Mouse (Mus musculus) intestine, postnatal 0 days (tissue): Measurements from ENCODE around the gene Prrt4. TPM values are rescaled to one million over a fixed set of nuclear protein-coding genes. Genes with fewer than 3 reads are reported as not detected.

Experiments used
- ATAC-seq: fragments of 200-750 bp; cut with Nextera tagmentation; 2 replicates; pipeline ENCODE4 v1.8.0; 2017; ENCODE audit warnings: mild to moderate bottlenecking, moderate TSS enrichment, moderate library complexity
- H3K27ac ChIP-seq: fragments of 300-500 bp; sonication (generic); 2 replicates; pipeline ENCODE4 v1.5.1; 2014; ENCODE audit warnings: mild to moderate bottlenecking, low read depth, low read length, moderate library complexity
- H3K27me3 ChIP-seq: fragments of 300-500 bp; sonication (generic); replicated peaks from 2 replicates; pipeline ENCODE4 v1.6.1; 2014; ENCODE audit warnings: low read length, mixed read lengths; ENCODE audit not compliant: control insufficient read depth, insufficient read depth
- H3K36me3 ChIP-seq: fragments of 300-500 bp; sonication (generic); 2 replicates; pipeline ENCODE4 v1.6.1; 2014; ENCODE audit warnings: mild to moderate bottlenecking, moderate library complexity; ENCODE audit not compliant: control insufficient read depth, insufficient read depth
- H3K4me1 ChIP-seq: fragments of 300-500 bp; sonication (generic); replicated peaks from 2 replicates; pipeline ENCODE4 v1.6.1; 2014; ENCODE audit warnings: antibody characterized with exemption, low read length, mixed read lengths; ENCODE audit not compliant: control insufficient read depth, insufficient read depth
- H3K4me2 ChIP-seq: fragments of 300-500 bp; sonication (generic); replicated peaks from 2 replicates; pipeline ENCODE4 v1.6.1; 2014; ENCODE audit warnings: low read depth, mild to moderate bottlenecking, moderate library complexity
- H3K4me3 ChIP-seq: fragments of 300-500 bp; sonication (generic); 2 replicates; pipeline ENCODE4 v1.5.1; 2014; ENCODE audit warnings: low read depth, low read length
- H3K9ac ChIP-seq: fragments of 300-500 bp; sonication (generic); 2 replicates; pipeline ENCODE4 v1.6.1; 2014; ENCODE audit warnings: mild to moderate bottlenecking, low read depth, low read length
- H3K9me3 ChIP-seq: fragments of 300-500 bp; sonication (generic); 2 replicates; pipeline ENCODE4 v1.6.1; 2016; ENCODE audit warnings: mixed run types; ENCODE audit not compliant: control insufficient read depth
- CTCF ChIP-seq: sonication (generic); IDR thresholded peaks from 2 replicates; pipeline ENCODE4 v1.5.1; 2016; ENCODE audit warnings: low read depth, mild to moderate bottlenecking, control low read depth, antibody characterized with exemption, moderate library complexity
- WGBS: fragments of 180-500 bp; shearing (Covaris S2); extraction: QIAGEN DNeasy Blood & Tissue Kit; methylation state at CpG from one replicate; pipeline ENCODE4 v1.1.7; 2014; 5-methylcytosine and 5-hydroxymethylcytosine counted together
- microRNA-seq: library from miRNA; unstranded; fragments of <30 nt; microRNA quantifications from one replicate; pipeline ENCODE4, GENCODE M21; 2016
- polyA plus RNA-seq: library from polyadenylated mRNA; unstranded; fragments of >200 nt; fragmentation: Nextera tagmentation; extraction: Ambion mirVana; gene quantifications from 2 replicates; pipeline ENCODE4 v1.2.1, GENCODE M21; 2015

Prrt4 gene
- polyA plus RNA-seq, 1 experiment from 2014 or later: 0.23 TPM

DNA sequence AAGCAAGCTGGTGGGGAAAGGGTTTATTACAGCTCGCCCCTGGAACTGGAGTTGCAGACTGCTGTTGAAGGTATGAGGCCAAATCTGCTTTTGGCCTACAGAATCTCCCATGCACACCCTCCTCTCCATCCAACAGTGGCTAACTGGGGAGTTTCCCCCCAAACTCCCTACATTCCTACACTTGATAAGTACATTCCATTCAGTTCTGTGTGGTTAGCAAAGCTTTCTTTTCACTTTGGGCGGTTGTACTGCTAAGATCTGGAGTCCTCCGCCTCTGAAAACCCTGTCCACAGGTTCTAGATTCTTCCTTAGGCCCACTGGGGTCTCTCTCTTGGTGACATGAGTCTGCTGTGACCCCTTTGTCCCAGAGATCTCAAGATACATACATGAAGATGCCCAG is 34.4 kb downstream of the Prrt4 start:
- Histone ChIP-seq H3K36me3 (peaks cover 30% of the 10 kb centered on the region), H3K4me2 (no peak overlapping the region), H3K4me3 (no peak overlapping the region), H3K4me1 (no peaks in the 10 kb centered on the region), H3K9ac (no peak overlapping the region), H3K27ac (no peak overlapping the region), H3K9me3 (no peaks in the 10 kb centered on the region), H3K27me3 (no peaks in the 10 kb centered on the region)
- no peak for TF ChIP-seq CTCF
- WGBS: 83% methylated on average over 3 of the region's 3 CpGs
- ATAC-seq: no peak

DNA sequence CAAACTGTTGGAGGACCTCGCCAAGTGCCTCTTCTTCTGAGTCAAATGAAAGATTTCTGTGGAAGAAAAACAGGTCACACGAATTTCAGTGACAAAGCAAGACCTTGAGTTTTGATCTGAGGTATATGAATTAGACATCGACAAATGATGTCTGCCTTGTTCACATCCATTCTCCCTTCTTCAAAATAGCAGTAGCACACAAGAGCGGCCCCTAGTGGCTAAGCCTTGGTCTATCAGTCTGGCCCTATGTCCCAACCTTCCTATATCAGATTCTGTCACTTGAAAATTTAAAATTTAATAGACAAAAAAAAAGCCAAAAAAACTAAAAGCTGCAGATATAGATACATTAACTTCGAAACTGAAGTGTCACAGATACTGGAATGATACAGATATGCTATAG is 35.8 kb downstream of the Prrt4 start:
- H3K27me3 ChIP-seq: no peaks in the 10 kb centered on the region
- H3K36me3 ChIP-seq: peaks cover 19% of the 10 kb centered on the region
- H3K9me3 ChIP-seq: no peaks in the 10 kb centered on the region
- peak; percentile 83 for TF ChIP-seq CTCF
- no peak overlapping the region for H3K4me3 ChIP-seq
- H3K9ac ChIP-seq: no peak overlapping the region
- H3K27ac ChIP-seq: no peak overlapping the region
- H3K4me1 ChIP-seq: no peaks in the 10 kb centered on the region
- 44% methylated on average over 5 of the region's 5 CpGs for WGBS
- H3K4me2 ChIP-seq: no peak overlapping the region
- no peak for ATAC-seq

DNA sequence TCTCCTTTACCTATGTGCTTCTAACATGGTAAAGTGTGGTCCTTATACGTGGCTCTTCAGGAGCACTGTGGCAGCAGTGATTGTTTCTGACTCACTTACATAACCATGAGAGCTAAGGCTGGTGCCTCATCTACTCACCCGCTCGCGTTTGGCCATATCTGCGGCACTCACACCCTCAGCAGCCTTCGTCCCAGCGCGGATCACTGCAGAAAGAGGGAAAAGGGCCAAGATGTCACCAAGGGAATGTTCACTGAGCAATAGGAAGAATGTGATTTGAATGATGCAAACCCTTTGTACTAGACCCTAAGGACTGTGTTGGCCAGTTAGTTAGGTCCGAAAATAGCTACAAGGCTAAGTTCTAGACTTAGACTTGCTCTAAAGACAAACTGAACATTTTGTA is 41.9 kb downstream of the Prrt4 start:
- ATAC-seq: no peak
- Histone ChIP-seq H3K36me3 (peaks cover 41% of the 10 kb centered on the region), H3K27ac (no peak overlapping the region), H3K9ac (no peak overlapping the region), H3K27me3 (no peaks in the 10 kb centered on the region), H3K4me2 (no peak overlapping the region), H3K4me3 (no peak overlapping the region), H3K4me1 (no peaks in the 10 kb centered on the region), H3K9me3 (no peaks in the 10 kb centered on the region)
- 97% methylated on average over 9 of the region's 9 CpGs for whole genome bisulfite sequencing
- no peak for TF ChIP-seq CTCF

DNA sequence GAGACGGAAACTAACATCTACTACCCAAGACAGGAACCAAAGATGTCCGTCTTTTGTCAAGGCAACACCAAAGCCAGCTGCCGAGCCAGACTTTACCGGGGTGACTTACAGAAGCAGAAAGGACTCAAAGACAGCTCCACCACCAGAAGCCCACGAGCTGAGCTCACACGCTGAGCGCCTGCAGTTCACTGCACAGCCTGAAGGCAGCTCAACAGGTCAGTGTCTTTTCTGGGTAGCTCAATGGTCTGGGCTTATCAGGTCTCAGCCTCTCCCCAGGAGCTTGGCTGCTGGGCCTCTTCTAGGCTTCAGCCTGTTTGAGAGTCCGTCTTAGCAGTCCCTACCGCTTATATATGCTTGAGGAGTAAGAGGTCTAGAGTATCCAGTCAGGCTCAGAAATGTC is 46.3 kb downstream of the Prrt4 start:
- H3K9me3 ChIP-seq: no peaks in the 10 kb centered on the region
- WGBS: 94% methylated on average over 9 of the region's 9 CpGs
- no peaks in the 10 kb centered on the region for H3K4me1 ChIP-seq
- no peak for TF ChIP-seq CTCF
- H3K4me3 ChIP-seq: no peak overlapping the region
- peak overlapping the region; percentile 15; the same call in 1 of the 2 replicates for H3K27ac ChIP-seq
- H3K9ac ChIP-seq: no peak overlapping the region
- peaks cover 61% of the 10 kb centered on the region for H3K36me3 ChIP-seq
- no peaks in the 10 kb centered on the region for H3K27me3 ChIP-seq
- ATAC-seq: no peak
- no peak overlapping the region for H3K4me2 ChIP-seq

DNA sequence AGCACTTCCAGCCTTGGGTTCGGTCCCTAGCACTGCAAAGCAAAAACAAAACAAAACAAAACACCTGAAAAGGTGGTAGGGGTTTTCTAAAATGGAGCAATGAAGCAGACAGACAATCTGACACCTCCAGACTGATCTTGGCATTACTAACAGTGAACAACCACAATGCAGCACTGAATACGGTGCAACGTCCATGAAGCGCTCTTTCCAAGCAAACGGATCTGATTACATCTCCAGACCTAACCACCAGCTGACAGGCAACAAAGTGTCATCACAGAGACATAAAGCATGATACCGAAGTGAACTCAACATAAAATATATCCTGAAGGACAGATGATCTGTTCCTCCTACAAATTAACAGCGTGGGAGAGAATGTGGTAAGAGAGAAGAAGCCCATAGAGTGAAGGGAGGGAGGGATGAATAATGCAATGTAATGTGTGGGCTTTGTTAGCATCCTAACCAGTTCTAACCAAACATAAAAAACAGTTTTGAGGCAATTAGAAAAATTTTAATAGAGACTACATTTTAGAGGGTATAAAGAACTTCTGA is 52.4 kb downstream of the Prrt4 start:
- H3K4me3 ChIP-seq: no peak overlapping the region
- no peak overlapping the region for H3K27ac ChIP-seq
- TF ChIP-seq CTCF: no peak
- H3K9ac ChIP-seq: no peak overlapping the region
- no peaks in the 10 kb centered on the region for H3K4me1 ChIP-seq
- H3K4me2 ChIP-seq: no peak overlapping the region
- WGBS: 92% methylated on average over 7 of the region's 7 CpGs
- no peaks in the 10 kb centered on the region for H3K27me3 ChIP-seq
- H3K9me3 ChIP-seq: no peaks in the 10 kb centered on the region
- ATAC-seq: no peak
- H3K36me3 ChIP-seq: peaks cover 69% of the 10 kb centered on the region

DNA sequence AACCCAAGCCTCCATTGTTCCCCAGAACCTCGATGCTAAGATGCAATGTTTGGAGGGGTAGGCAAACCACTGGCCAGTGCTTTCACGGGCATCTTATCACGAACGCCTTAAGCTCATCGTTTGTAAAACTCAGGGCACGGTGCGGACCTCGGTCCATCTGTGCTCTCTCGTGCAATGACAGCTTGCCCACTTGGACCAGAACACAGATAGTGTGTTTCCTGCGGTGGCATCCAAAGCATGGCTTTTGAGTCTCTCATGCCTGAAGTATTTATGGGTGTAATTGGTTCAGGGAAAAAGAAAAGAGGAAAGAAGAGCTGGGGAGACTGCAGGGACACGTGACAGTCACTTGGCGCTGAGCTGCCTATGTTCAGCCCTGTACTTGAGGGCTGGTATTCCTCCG is 59.4 kb downstream of the Prrt4 start:
- no peak overlapping the region for H3K4me3 ChIP-seq
- no peak overlapping the region for H3K4me2 ChIP-seq
- H3K36me3 ChIP-seq: peaks cover 8% of the 10 kb centered on the region; the same call in 1 of the 2 replicates
- 85% methylated on average over 13 of the region's 13 CpGs for WGBS
- no peak for TF ChIP-seq CTCF
- no peak overlapping the region for H3K27ac ChIP-seq
- no peak overlapping the region for H3K9ac ChIP-seq
- no peaks in the 10 kb centered on the region for H3K9me3 ChIP-seq
- no peak for ATAC-seq
- no peaks in the 10 kb centered on the region for H3K27me3 ChIP-seq
- H3K4me1 ChIP-seq: no peaks in the 10 kb centered on the region

Small RNA genes within 50 kb of the gene (microRNA-seq; reads per million reads assigned to microRNA genes)
- gene Gm24303: not detected

Other genes with a start within 250 kb of the Prrt4 start
- gene Lep, start 119.4 kb downstream of the Prrt4 start, polyA plus RNA-seq: not detected in 2 replicates
- 9.8 and 12.2 TPM in 2 replicates for gene Rbm28, start 14.6 kb downstream of the Prrt4 start, polyA plus RNA-seq
- gene Impdh1, start 36.8 kb upstream of the Prrt4 start, polyA plus RNA-seq: 10.6 and 11.7 TPM in 2 replicates
- 20.7 and 27.2 TPM in 2 replicates for gene Hilpda, start 92.9 kb upstream of the Prrt4 start, polyA plus RNA-seq
- gene Fam71f2, start 100.0 kb upstream of the Prrt4 start, polyA plus RNA-seq: not detected in 2 replicates
- gene Fam71f1, start 139.6 kb upstream of the Prrt4 start, polyA plus RNA-seq: not detected in 2 replicates
- gene Calu, start 168.5 kb upstream of the Prrt4 start, polyA plus RNA-seq: 126 and 134 TPM in 2 replicates
- 0.13 and 0.21 TPM in 2 replicates for gene Opn1sw, start 208.9 kb upstream of the Prrt4 start, polyA plus RNA-seq
- gene Ccdc136, start 216.7 kb upstream of the Prrt4 start, polyA plus RNA-seq: 3.3 and 4.0 TPM in 2 replicates